Mouse (Mus musculus) intestine, embryonic 14.5 days (tissue): Measurements from ENCODE around the gene Hoxa3. TPM values are rescaled to one million over a fixed set of nuclear protein-coding genes. Genes with fewer than 3 reads are reported as not detected.

Source experiments
- ATAC-seq: fragments of 200-750 bp; cut with Nextera tagmentation; replicated peaks from 2 replicates; pipeline ENCODE4 v1.8.0; 2017; ENCODE audit warnings: low read depth, moderate number of reproducible peaks, moderate TSS enrichment, moderate library complexity; ENCODE audit not compliant: low FRiP score, low TSS enrichment
- DNase-seq: peaks from one replicate; pipeline ENCODE4 v3.0.0-alpha.2; 2018; ENCODE audit warnings: low spot score
- H3K27ac ChIP-seq: fragments of 300-500 bp; sonication (generic); 2 replicates; pipeline ENCODE4 v1.5.1; 2014; ENCODE audit warnings: low read depth, mild to moderate bottlenecking, control low read depth
- H3K27me3 ChIP-seq: fragments of 300-500 bp; sonication (generic); replicated peaks from 2 replicates; pipeline ENCODE4 v1.6.1; 2014; ENCODE audit warnings: low read length, control low read depth; ENCODE audit not compliant: control insufficient read depth, insufficient read depth
- H3K36me3 ChIP-seq: fragments of 300-500 bp; sonication (generic); 2 replicates; pipeline ENCODE4 v1.6.1; 2014; ENCODE audit warnings: low read length, control low read depth; ENCODE audit not compliant: control insufficient read depth, insufficient read depth
- H3K4me1 ChIP-seq: fragments of 300-500 bp; sonication (generic); replicated peaks from 2 replicates; pipeline ENCODE4 v1.6.1; 2014; ENCODE audit warnings: low read length, control low read depth, mixed read lengths; ENCODE audit not compliant: control insufficient read depth, insufficient read depth
- H3K4me2 ChIP-seq: fragments of 300-500 bp; sonication (generic); 2 replicates; pipeline ENCODE4 v1.6.1; 2014; ENCODE audit warnings: low read length
- H3K4me3 ChIP-seq: fragments of 300-500 bp; sonication (generic); 2 replicates; pipeline ENCODE4 v1.5.1; 2014; ENCODE audit warnings: low read depth, low read length, control low read depth, mixed read lengths
- H3K9ac ChIP-seq: fragments of 300-500 bp; sonication (generic); 2 replicates; pipeline ENCODE4 v1.6.1; 2014; ENCODE audit warnings: mild to moderate bottlenecking, low read length
- H3K9me3 ChIP-seq: fragments of 300-500 bp; sonication (generic); 2 replicates; pipeline ENCODE4 v1.6.1; 2016; ENCODE audit warnings: low read length, control low read depth; ENCODE audit not compliant: control insufficient read depth
- WGBS: fragments of 180-500 bp; shearing (Covaris S2); extraction: QIAGEN DNeasy Blood & Tissue Kit; methylation state at CpG from one replicate; pipeline ENCODE4 v1.1.7; 2014; 5-methylcytosine and 5-hydroxymethylcytosine counted together
- polyA plus RNA-seq: library from polyadenylated mRNA; unstranded; fragments of >200 nt; fragmentation: Nextera tagmentation; extraction: Ambion mirVana; gene quantifications from 2 replicates; pipeline ENCODE4 v1.2.1, GENCODE M21; 2014

Hoxa3 gene
- polyA plus RNA-seq, 1 experiment from 2014 or later: 9.7 TPM

- Histone ChIP-seq H3K4me3 (peak overlapping the region; percentile 67), H3K36me3 (peaks cover 9% of the 10 kb centered on the region; the same call in 1 of the 2 replicates), H3K4me2 (peak overlapping the region; percentile 78), H3K27me3 (peaks cover 10% of the 10 kb centered on the region; the same call in 1 of the 2 replicates), H3K27ac (peak overlapping the region; percentile 81), H3K9me3 (no peaks in the 10 kb centered on the region), H3K4me1 (peaks cover 57% of the 10 kb centered on the region), H3K9ac (peak overlapping the region; percentile 97)
- ATAC-seq (0 out of 2 replicates have a peak, but pooled peaks have one; percentile 7), DNase-seq (no peak)
- 18% methylated on average over 10 of the region's 10 CpGs for WGBS
Measured at GRCm38 (mm10) chr6:52200751-52201250, 12.3 kb downstream of the Hoxa3 start.

GRCm38 (mm10) chr6:52200073-52200750 is 12.9 kb downstream of the Hoxa3 start:
- WGBS: 18% methylated on average over 30 of the region's 30 CpGs
- Histone ChIP-seq H3K36me3 (peaks cover 7% of the 10 kb centered on the region; the same call in 1 of the 2 replicates), H3K4me1 (peaks cover 55% of the 10 kb centered on the region), H3K9me3 (no peaks in the 10 kb centered on the region), H3K4me2 (peak overlapping the region; percentile 78), H3K27me3 (0 out of 2 replicates have a peak, but pooled peaks cover 7% of the 10 kb centered on the region), H3K9ac (peak overlapping the region; percentile 97), H3K27ac (peak overlapping the region; percentile 81), H3K4me3 (peak overlapping the region; percentile 67)
- DNase-seq (peak; percentile 84), ATAC-seq (peak; percentile 18)

GRCm38 (mm10) chr6:52197271-52197670 is 15.9 kb downstream of the Hoxa3 start:
- peak; percentile 64 for ATAC-seq
- Histone ChIP-seq H3K4me2 (peak overlapping the region; percentile 78), H3K4me3 (peak overlapping the region; percentile 11; the same call in 1 of the 2 replicates), H3K36me3 (peaks cover 7% of the 10 kb centered on the region; the same call in 1 of the 2 replicates), H3K9ac (peak overlapping the region; percentile 41), H3K27me3 (0 out of 2 replicates have a peak, but pooled peaks cover 3% of the 10 kb centered on the region), H3K27ac (peak overlapping the region; percentile 93), H3K9me3 (no peaks in the 10 kb centered on the region), H3K4me1 (peaks cover 71% of the 10 kb centered on the region)
- WGBS: 5% methylated on average over 10 of the region's 10 CpGs
- DNase-seq: no peak

GRCm38 (mm10) chr6:52196811-52197210 is 16.3 kb downstream of the Hoxa3 start:
- H3K4me3 ChIP-seq: peak overlapping the region; percentile 11; the same call in 1 of the 2 replicates
- ATAC-seq (no peak), DNase-seq (no peak)
- no peaks in the 10 kb centered on the region for H3K9me3 ChIP-seq
- H3K36me3 ChIP-seq: peaks cover 4% of the 10 kb centered on the region; the same call in 1 of the 2 replicates
- peak overlapping the region; percentile 78 for H3K4me2 ChIP-seq
- peaks cover 71% of the 10 kb centered on the region for H3K4me1 ChIP-seq
- WGBS: 17% methylated on average over 9 of the region's 9 CpGs
- 0 out of 2 replicates have a peak, but pooled peaks cover 3% of the 10 kb centered on the region for H3K27me3 ChIP-seq
- peak overlapping the region; percentile 93 for H3K27ac ChIP-seq
- peak overlapping the region; percentile 41 for H3K9ac ChIP-seq

GRCm38 (mm10) chr6:52194690-52195089 is 18.4 kb downstream of the Hoxa3 start:
- H3K9ac ChIP-seq: peak overlapping the region; percentile 56
- H3K4me2 ChIP-seq: peak overlapping the region; percentile 78
- H3K9me3 ChIP-seq: no peaks in the 10 kb centered on the region
- no peak for ATAC-seq
- 0 out of 2 replicates have a peak overlapping the region, but pooled peaks have one; percentile 1 for H3K4me3 ChIP-seq
- H3K27ac ChIP-seq: peak overlapping the region; percentile 93
- no peaks in the 10 kb centered on the region for H3K36me3 ChIP-seq
- peak; percentile 75 for DNase-seq
- WGBS: 16% methylated on average over 10 of the region's 10 CpGs
- H3K4me1 ChIP-seq: peaks cover 66% of the 10 kb centered on the region
- 0 out of 2 replicates have a peak, but pooled peaks cover 3% of the 10 kb centered on the region for H3K27me3 ChIP-seq

- Histone ChIP-seq H3K27me3 (no peaks in the 10 kb centered on the region), H3K36me3 (no peaks in the 10 kb centered on the region), H3K27ac (peak overlapping the region; percentile 93), H3K9ac (peak overlapping the region; percentile 56), H3K4me1 (peaks cover 65% of the 10 kb centered on the region), H3K9me3 (no peaks in the 10 kb centered on the region), H3K4me3 (peak overlapping the region; percentile 58), H3K4me2 (peak overlapping the region; percentile 78)
- WGBS: 2% methylated on average over 41 of the region's 55 CpGs
- DNase-seq (peak; percentile 95), ATAC-seq (peak; percentile 73)
Measured at GRCm38 (mm10) chr6:52191860-52192550, 21.1 kb downstream of the Hoxa3 start.

- peaks cover 66% of the 10 kb centered on the region for H3K4me1 ChIP-seq
- H3K9ac ChIP-seq: peak within 1 kb of the TSS; percentile 91
- H3K27me3 ChIP-seq: no peaks in the 10 kb centered on the region
- peak within 1 kb of the TSS; percentile 58 for H3K4me3 ChIP-seq
- H3K27ac ChIP-seq: peak within 1 kb of the TSS; percentile 95
- H3K36me3 ChIP-seq: peaks cover 3% of the 10 kb centered on the region; the same call in 1 of the 2 replicates
- H3K4me2 ChIP-seq: peak within 1 kb of the TSS; percentile 78
- under 1% methylated on average over 69 of the region's 102 CpGs for WGBS
- DNase-seq (no peak), ATAC-seq (peak; percentile 29; the same call in 1 of the 2 replicates)
- H3K9me3 ChIP-seq: no peaks in the 10 kb centered on the region
Measured at GRCm38 (mm10) chr6:52190906-52191810, 22.0 kb downstream of the Hoxa3 start, which contains the start of gene Hoxa4. Hoxa4 (minus strand) TSS chr6:52191753.
